Mouse (Mus musculus) activated CD4-positive, CD25-positive, alpha-beta regulatory T cell (primary cell): ENCODE measurements around the gene Zfp493. TPM values are rescaled to one million over a fixed set of nuclear protein-coding genes. Genes with fewer than 3 reads are reported as not detected.

Source experiments
- polyA plus RNA-seq, 2 experiments: library from polyadenylated mRNA; unstranded; fragments of 100-300 nt; shearing (Covaris generic); gene quantifications; one replicate each; pipeline ENCODE4 v1.2.1; 2017

Zfp493 gene
- 1 to 10 TPM in 1 of 2 experiments, under 1 TPM in 1; 0.78 to 1.7 TPM for polyA plus RNA-seq

DNA sequence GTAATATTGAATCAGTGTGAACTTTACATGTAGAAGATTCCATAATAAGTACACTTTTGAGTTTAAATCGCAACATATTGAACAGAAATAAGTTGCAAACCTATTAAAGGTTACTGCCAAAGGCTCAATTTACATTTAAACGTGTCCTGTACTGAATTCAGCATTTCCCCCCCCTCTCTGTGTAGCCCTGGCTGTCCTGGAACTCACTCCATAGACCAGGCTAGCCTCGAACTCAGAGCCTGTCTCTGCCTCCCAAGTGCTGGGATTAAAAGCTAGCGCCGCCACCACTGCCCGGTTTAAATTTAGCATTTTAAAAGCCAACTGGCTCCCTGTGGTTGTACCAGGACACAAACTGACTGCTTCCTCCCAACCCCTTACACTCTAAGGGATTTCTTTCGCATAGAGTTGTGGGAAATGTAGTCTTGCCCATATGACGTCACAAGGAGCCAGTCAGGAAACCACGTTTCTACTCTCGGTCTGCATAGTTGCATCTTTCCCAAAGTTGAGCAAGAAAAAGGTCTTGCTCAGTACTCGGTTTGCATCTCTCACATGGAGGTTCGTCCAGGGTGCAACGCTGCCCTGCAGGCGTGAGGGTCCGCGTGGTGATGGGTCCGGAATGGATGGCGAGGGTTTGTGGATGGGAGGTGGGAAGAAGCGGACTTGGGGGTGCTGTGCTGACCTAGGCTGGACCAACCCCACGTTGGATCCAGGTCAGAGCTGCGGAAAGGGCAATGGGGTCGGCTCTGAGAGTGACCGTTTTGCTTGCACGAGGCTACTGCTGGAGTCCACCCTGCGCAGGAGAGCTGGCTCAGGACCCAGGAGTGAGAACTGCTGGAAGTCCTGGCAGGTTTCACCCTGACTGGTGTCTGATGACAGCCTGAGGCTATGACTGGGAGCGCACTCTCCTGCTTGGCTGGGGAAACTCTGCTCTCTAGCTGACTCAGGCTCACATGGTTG, at the start of gene Zfp493:
Gene Zfp493 (plus strand): TSS at position 429 of the 957 bp plus-strand sequence.

DNA sequence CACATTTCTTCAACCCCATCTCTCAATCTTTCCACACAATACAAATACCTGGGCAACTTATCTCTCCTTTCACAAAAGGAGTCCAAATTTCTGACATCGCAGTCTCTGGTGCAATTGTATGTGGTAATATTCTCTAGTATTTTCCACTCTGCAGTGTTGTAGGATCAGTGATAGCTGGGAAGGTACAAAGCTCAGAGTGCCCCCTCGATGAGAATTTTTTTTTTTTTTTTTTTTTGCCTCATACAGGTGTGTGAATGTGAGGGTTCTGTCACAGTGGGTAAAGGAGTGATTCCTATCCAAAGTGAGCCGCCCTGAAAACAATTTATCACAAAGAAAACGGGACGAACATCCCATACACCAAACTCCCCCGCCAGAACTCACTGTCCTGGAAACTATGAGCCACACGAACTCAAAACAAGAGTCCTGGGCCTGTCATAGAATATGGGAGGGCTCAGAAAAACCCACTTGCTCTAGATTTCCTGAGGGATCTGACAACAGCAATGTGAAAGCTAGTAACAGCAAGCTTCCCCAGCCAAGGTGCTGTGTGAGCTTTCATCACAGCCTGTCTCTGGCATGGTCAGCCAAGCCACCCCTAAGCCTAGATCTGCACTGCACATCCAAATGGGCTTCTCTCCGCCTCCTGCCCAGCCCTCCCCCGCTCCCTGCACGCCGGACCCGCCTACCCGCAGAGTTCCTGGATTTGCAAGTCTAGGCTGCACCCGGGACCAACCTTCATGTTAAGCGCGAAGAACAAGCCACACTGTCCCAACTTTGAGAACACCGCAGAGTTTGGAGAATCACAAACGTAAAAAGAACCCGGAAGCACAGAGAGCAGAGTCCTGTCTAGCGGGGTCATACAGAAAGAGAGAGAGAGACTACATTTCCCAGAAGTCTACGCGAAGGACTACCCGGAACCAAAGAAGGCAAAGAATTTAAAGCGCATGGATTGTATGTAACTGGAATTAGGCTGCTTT, 24.9 kb upstream of the Zfp493 start, which contains the start of gene Zfp85:
Gene Zfp85 (minus strand): TSS at position 896 of the 974 bp plus-strand sequence.

GRCm38 (mm10) chr13:67813710-67814660, 34.5 kb downstream of the Zfp493 start, which contains the start of gene Zfp273:
Zfp273 (plus strand) TSS chr13:67813740.

GRCm38 (mm10) chr13:67830911-67831336, 51.4 kb downstream of the Zfp493 start, which contains the start of gene Gm10037:
Gm10037 (plus strand) TSS chr13:67831106.

Other genes with a start within 250 kb of the Zfp493 start
- gene Zfp748, start 225.9 kb upstream of the Zfp493 start, polyA plus RNA-seq, result 10 to 100 TPM; 15.1 to 17.3 TPM
- 1 to 10 TPM; 6.4 to 8.2 TPM for gene Zfp729b, start 170.0 kb upstream of the Zfp493 start, polyA plus RNA-seq
- 1 to 10 TPM; 2.9 to 6.0 TPM for gene Gm49345, start 141.9 kb upstream of the Zfp493 start, polyA plus RNA-seq
- 1 to 10 TPM; 5.0 to 8.2 TPM for gene Zfp729a, start 141.9 kb upstream of the Zfp493 start, polyA plus RNA-seq
- gene Zfp738, start 92.6 kb upstream of the Zfp493 start, polyA plus RNA-seq, result 10 to 100 TPM; 17.8 to 25.1 TPM
- gene Zfp65, start 50.5 kb upstream of the Zfp493 start, polyA plus RNA-seq, result 1 to 10 TPM; 7.8 to 9.3 TPM
- gene Zfp85, start 24.5 kb upstream of the Zfp493 start, polyA plus RNA-seq, result 1 to 10 TPM; 5.6 to 7.5 TPM
- 1 to 10 TPM; 4.7 to 6.4 TPM for gene Zfp273, start 34.0 kb downstream of the Zfp493 start, polyA plus RNA-seq
- gene Gm10037, start 51.4 kb downstream of the Zfp493 start, polyA plus RNA-seq, result under 1 TPM; 0.48 to 0.86 TPM
- gene BC048507, start 83.6 kb downstream of the Zfp493 start, polyA plus RNA-seq, result under 1 TPM in 1 of 2 experiments, not detected in 1; 0.29 TPM